Mouse (Mus musculus): ENCODE results near the gene Srpk2. TPM values are rescaled to one million over a fixed set of nuclear protein-coding genes. Genes with fewer than 3 reads are reported as not detected.

The Srpk2 gene
- polyA plus RNA-seq, 1 experiment from 2014 or later: 96.6 TPM

GRCm38 (mm10) chr5:23531541-23532096 is 152.8 kb downstream of the Srpk2 start:
- Histone ChIP-seq H3K9ac (replicated peaks) (no peak overlapping the region), H3K27ac (no peak overlapping the region), H3K4me1 (replicated peaks) (no peaks in the 10 kb centered on the region), H3K9me3 (no peaks in the 10 kb centered on the region), H3K4me3 (replicated peaks) (no peak overlapping the region), H3K27me3 (no peaks in the 10 kb centered on the region), H3K4me2 (replicated peaks) (no peak overlapping the region), H3K36me3 (peaks cover 30% of the 10 kb centered on the region)
- 91% methylated on average over 7 of the region's 7 CpGs for WGBS
- ATAC-seq: no peak

DNA sequence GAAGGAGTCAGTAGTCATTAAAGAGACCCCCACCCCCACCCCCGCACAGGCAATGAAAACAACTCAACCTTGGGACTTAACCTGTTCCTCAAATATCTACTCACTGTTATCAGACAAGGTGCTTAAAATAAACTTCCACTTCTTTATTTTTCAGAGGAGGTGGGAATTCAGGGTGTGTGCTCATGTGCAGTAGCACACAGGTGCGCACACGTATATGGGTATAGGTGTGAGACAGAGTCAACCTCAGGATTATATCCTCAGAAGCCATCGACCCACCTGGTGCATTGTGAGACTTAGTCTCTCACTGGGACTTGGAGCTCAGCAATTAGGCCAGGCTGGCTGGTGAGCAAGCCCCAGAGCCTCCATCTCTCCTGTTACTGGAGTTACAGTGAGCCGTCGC is 153.3 kb downstream of the Srpk2 start:
- 97% methylated on average over 6 of the region's 6 CpGs for WGBS
- Histone ChIP-seq H3K27ac (no peak overlapping the region), H3K36me3 (peaks cover 27% of the 10 kb centered on the region)

GRCm38 (mm10) chr5:23524621-23525020 is 159.8 kb downstream of the Srpk2 start:
- Histone ChIP-seq H3K27ac (no peak overlapping the region), H3K4me3 (replicated peaks) (no peak overlapping the region), H3K4me2 (replicated peaks) (no peak overlapping the region), H3K27me3 (no peaks in the 10 kb centered on the region), H3K9ac (replicated peaks) (no peak overlapping the region), H3K36me3 (peaks cover 54% of the 10 kb centered on the region), H3K9me3 (no peaks in the 10 kb centered on the region), H3K4me1 (replicated peaks) (no peaks in the 10 kb centered on the region)
- WGBS: 78% methylated on average over 3 of the region's 3 CpGs
- ATAC-seq: no peak

More for the DNA sequence above, 153.3 kb downstream of the Srpk2 start:
- H3K9me3 ChIP-seq: no peaks in the 10 kb centered on the region
- no peak overlapping the region for H3K4me3 ChIP-seq (replicated peaks)
- no peak for ATAC-seq
- no peak overlapping the region for H3K4me2 ChIP-seq (replicated peaks)
- H3K4me1 ChIP-seq (replicated peaks): no peaks in the 10 kb centered on the region
- no peak overlapping the region for H3K9ac ChIP-seq (replicated peaks)
- H3K27me3 ChIP-seq: no peaks in the 10 kb centered on the region

- no peaks in the 10 kb centered on the region for H3K27me3 ChIP-seq
- peaks cover 5% of the 10 kb centered on the region; the same call in 1 of the 2 replicates for H3K4me1 ChIP-seq (replicated peaks)
- H3K4me3 ChIP-seq (replicated peaks): no peak overlapping the region
- WGBS: 91% methylated on average over 3 of the region's 3 CpGs
- H3K4me2 ChIP-seq (replicated peaks): no peak overlapping the region
- H3K9me3 ChIP-seq: no peaks in the 10 kb centered on the region
- H3K27ac ChIP-seq: no peak overlapping the region
- no peak overlapping the region for H3K9ac ChIP-seq (replicated peaks)
- no peak for ATAC-seq
- peaks cover 54% of the 10 kb centered on the region for H3K36me3 ChIP-seq
These were observed 160.5 kb downstream of the Srpk2 start for GRCm38 (mm10) chr5:23523936-23524335.

DNA sequence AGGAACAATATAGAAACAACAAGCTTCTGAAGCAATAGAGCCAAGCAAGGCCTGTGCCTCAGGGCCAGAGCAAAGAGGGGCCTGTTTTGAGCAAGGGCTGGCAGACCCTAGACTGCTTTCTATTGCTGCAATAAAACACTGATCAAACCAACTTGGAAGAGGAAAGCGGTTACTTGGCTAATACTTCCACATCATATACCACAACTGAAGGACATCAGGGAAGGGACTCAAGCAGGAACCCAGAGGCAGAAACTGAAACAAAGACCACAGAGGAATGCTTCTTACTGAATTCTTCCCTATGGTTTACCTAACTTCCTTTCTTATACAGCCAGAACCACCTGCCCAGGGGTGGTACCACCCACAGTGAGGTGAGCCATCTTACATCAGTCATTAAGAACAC is 162.8 kb downstream of the Srpk2 start:
- Histone ChIP-seq H3K4me2 (replicated peaks) (no peak overlapping the region), H3K9ac (replicated peaks) (no peak overlapping the region), H3K4me3 (replicated peaks) (no peak overlapping the region), H3K27me3 (no peaks in the 10 kb centered on the region), H3K27ac (no peak overlapping the region), H3K36me3 (peaks cover 50% of the 10 kb centered on the region), H3K9me3 (no peaks in the 10 kb centered on the region), H3K4me1 (replicated peaks) (peaks cover 15% of the 10 kb centered on the region)
- 95% methylated on average over 1 of the region's 1 CpGs for WGBS
- no peak for ATAC-seq

DNA sequence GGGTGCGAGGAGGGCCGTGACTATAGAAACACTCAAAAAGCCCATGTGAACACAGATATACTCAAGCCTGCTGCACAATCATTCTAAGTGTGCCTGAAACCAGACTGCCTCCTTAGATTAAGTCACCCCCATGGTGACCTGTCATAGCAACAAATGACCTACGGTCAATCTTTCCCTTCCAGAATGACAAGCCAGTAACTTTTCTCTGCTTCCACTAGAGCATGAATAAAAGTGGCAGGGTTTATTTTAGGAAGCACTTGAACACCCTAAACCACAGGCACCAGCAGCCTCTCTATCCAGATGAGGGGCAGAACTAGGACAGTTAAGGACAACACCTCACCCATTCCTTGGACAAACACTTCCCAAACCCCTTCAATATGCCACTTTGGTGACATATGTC is 164.7 kb downstream of the Srpk2 start:
- WGBS: 91% methylated on average over 3 of the region's 3 CpGs
- H3K36me3 ChIP-seq: peaks cover 54% of the 10 kb centered on the region
- no peak overlapping the region for H3K4me3 ChIP-seq (replicated peaks)
- H3K27ac ChIP-seq: no peak overlapping the region
- H3K27me3 ChIP-seq: no peaks in the 10 kb centered on the region
- H3K4me1 ChIP-seq (replicated peaks): peaks cover 15% of the 10 kb centered on the region
- no peaks in the 10 kb centered on the region for H3K9me3 ChIP-seq
- no peak for ATAC-seq
- H3K9ac ChIP-seq (replicated peaks): no peak overlapping the region
- H3K4me2 ChIP-seq (replicated peaks): no peak overlapping the region

- H3K36me3 ChIP-seq: peaks cover 54% of the 10 kb centered on the region
- H3K4me1 ChIP-seq (replicated peaks): peaks cover 15% of the 10 kb centered on the region
- H3K4me3 ChIP-seq (replicated peaks): no peak overlapping the region
- no peaks in the 10 kb centered on the region for H3K27me3 ChIP-seq
- no peak overlapping the region for H3K4me2 ChIP-seq (replicated peaks)
- H3K27ac ChIP-seq: 0 out of 2 replicates have a peak overlapping the region, but pooled peaks have one; percentile 32
- 80% methylated on average over 3 of the region's 3 CpGs for WGBS
- 0 out of 2 replicates have a peak, but pooled peaks have one; percentile 13 for ATAC-seq
- H3K9me3 ChIP-seq: no peaks in the 10 kb centered on the region
- H3K9ac ChIP-seq (replicated peaks): no peak overlapping the region
These were observed 165.7 kb downstream of the Srpk2 start for GRCm38 (mm10) chr5:23518673-23519072.

DNA sequence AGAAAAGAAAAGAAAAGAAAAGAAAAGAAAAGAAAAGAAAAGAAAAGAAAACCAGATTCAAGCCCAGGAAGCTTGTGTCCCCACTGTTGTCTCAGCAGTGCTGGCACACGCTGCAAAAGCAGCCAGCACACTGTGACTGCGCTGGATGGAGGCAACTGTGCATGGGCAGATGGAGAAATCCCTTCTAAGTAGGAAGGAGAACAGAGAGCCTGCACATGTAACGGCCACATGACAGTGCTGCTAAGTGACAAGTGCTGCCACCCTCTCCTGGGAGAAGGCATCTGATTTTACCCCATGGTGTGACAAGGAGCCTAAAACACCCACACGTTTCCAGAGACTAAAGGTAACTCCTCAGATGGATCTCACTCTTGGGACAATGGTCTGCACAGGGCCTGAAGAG is 166.6 kb downstream of the Srpk2 start:
- Histone ChIP-seq H3K9ac (replicated peaks) (no peak overlapping the region), H3K9me3 (no peaks in the 10 kb centered on the region), H3K27ac (peak overlapping the region; percentile 54; the same call in 1 of the 2 replicates), H3K4me1 (replicated peaks) (peaks cover 15% of the 10 kb centered on the region), H3K4me2 (replicated peaks) (no peak overlapping the region), H3K27me3 (no peaks in the 10 kb centered on the region), H3K36me3 (peaks cover 59% of the 10 kb centered on the region), H3K4me3 (replicated peaks) (no peak overlapping the region)
- no peak for ATAC-seq
- 71% methylated on average over 4 of the region's 4 CpGs for WGBS

DNA sequence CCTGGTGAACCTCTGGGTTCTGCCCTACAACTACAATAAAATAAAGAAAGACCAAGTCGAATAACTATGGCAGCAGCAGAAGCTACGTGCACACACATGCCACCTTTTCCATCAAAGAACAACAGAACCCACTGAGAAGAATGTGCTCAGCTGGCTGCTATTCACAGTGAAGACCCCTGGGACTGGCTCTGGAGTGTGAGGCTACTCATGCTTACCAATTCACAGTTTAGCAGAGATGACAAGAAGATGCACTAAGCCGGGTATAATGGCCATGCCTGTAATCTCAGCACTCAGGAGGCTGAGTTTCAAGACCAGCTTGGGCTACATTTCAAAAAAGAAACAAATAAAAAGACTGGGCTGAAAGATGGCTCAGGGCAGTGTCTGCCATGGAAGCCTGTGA is 167.5 kb downstream of the Srpk2 start:
- peak; percentile 83 for ATAC-seq
- Histone ChIP-seq H3K36me3 (peaks cover 55% of the 10 kb centered on the region), H3K4me1 (replicated peaks) (peaks cover 15% of the 10 kb centered on the region), H3K27me3 (no peaks in the 10 kb centered on the region), H3K9me3 (no peaks in the 10 kb centered on the region), H3K27ac (peak overlapping the region; percentile 71), H3K4me2 (replicated peaks) (no peak overlapping the region), H3K9ac (replicated peaks) (no peak overlapping the region), H3K4me3 (replicated peaks) (no peak overlapping the region)
- 32% methylated on average over 3 of the region's 3 CpGs for WGBS

- Histone ChIP-seq H3K4me1 (replicated peaks) (peaks cover 15% of the 10 kb centered on the region), H3K4me2 (replicated peaks) (no peak overlapping the region), H3K36me3 (peaks cover 54% of the 10 kb centered on the region), H3K27ac (no peak overlapping the region), H3K9me3 (no peaks in the 10 kb centered on the region), H3K4me3 (replicated peaks) (no peak overlapping the region), H3K27me3 (no peaks in the 10 kb centered on the region), H3K9ac (replicated peaks) (no peak overlapping the region)
- ATAC-seq: no peak
- 94% methylated on average over 10 of the region's 10 CpGs for WGBS
These were observed 169.4 kb downstream of the Srpk2 start for GRCm38 (mm10) chr5:23515038-23515437.

DNA sequence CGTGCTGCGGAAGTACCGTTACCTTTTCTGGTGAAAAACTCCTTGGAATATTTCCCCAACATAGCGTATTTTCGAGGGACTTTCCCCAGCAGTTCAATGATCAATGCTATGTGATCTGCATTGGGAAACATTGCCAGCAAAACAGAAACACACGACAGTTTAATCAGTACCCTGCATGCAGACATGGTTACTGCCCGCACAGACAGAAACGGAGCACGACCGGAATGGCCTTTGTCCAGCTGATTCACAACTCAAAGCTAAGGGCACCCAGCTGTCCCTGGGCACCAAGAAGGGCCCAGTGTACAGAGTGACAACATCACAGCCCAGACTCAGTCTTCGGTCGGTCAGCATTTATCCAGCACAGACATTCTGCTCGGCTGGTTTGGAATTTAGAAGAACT is 170.9 kb downstream of the Srpk2 start:
- H3K36me3 ChIP-seq: peaks cover 63% of the 10 kb centered on the region
- no peak overlapping the region for H3K27ac ChIP-seq
- no peaks in the 10 kb centered on the region for H3K27me3 ChIP-seq
- no peaks in the 10 kb centered on the region; the same call in 1 of the 2 replicates for H3K9me3 ChIP-seq
- 95% methylated on average over 13 of the region's 13 CpGs for WGBS
- peaks cover 9% of the 10 kb centered on the region for H3K4me1 ChIP-seq (replicated peaks)
- H3K4me2 ChIP-seq (replicated peaks): no peak overlapping the region
- H3K4me3 ChIP-seq (replicated peaks): no peak overlapping the region
- no peak overlapping the region for H3K9ac ChIP-seq (replicated peaks)
- ATAC-seq: no peak

DNA sequence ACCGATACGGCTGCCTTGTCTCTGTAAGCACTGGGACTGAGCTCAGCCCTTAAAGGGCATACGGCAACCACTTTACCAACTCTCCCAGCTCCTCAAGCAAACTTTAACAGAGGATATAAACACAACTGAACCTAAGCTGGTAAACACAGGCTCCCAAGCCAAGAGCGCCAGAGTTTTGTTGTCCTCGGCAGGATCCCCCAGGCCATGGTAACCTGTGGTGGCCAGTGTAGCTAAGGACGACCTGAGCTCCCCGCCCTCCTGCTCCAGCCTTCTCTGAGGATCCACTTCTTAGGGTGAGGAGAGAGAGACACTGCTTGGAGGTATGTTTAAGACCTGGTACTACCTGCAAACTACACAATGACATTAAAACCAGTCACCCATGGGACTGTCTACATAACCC is 171.9 kb downstream of the Srpk2 start:
- no peak overlapping the region for H3K9ac ChIP-seq (replicated peaks)
- H3K36me3 ChIP-seq: peaks cover 57% of the 10 kb centered on the region

DNA sequence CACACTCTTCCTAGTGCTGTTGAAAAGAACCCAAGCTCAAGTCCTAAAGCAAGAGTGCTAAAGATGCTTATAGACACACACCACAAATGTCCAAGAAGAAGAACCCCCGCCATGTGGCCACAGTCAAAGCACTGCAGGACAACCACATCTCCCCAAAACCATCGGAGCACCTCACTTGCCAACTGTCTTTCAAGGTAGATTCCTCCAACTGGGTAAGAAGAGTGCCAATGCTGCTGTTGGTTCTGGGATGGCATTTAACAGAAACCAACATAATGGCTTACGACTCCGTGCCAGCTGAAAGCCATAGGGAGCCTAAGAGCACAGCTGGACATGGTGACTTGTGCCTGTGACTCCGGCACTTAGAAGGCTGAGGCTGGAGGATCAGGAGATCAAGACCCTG is 173.0 kb downstream of the Srpk2 start:
- 93% methylated on average over 5 of the region's 5 CpGs for WGBS
- Histone ChIP-seq H3K4me2 (replicated peaks) (no peak overlapping the region), H3K9me3 (no peaks in the 10 kb centered on the region; the same call in 1 of the 2 replicates), H3K4me1 (replicated peaks) (no peaks in the 10 kb centered on the region), H3K27ac (no peak overlapping the region), H3K4me3 (replicated peaks) (no peak overlapping the region), H3K27me3 (no peaks in the 10 kb centered on the region), H3K9ac (replicated peaks) (no peak overlapping the region), H3K36me3 (peaks cover 57% of the 10 kb centered on the region)
- ATAC-seq: no peak

More for the DNA sequence above, 171.9 kb downstream of the Srpk2 start:
- Histone ChIP-seq H3K4me1 (replicated peaks) (peaks cover 6% of the 10 kb centered on the region), H3K27me3 (no peaks in the 10 kb centered on the region), H3K4me3 (replicated peaks) (no peak overlapping the region), H3K9me3 (no peaks in the 10 kb centered on the region; the same call in 1 of the 2 replicates), H3K4me2 (replicated peaks) (no peak overlapping the region), H3K27ac (no peak overlapping the region)
- ATAC-seq: no peak
- WGBS: 93% methylated on average over 7 of the region's 7 CpGs

Data from midbrain, embryonic 13.5 days (tissue).